Mouse (Mus musculus) CH12F3 (cell line): Measurements from ENCODE around the gene Pde11a.

Source experiments
- in situ Hi-C: fragments of 300-500 bp; cut with MboI; formaldehyde crosslinking; loops from 2 replicates; pipeline ENCODE4 v1.14.3; 2020; ENCODE audit warnings: low sequenced_read_pairs

Pde11a gene

DNA sequence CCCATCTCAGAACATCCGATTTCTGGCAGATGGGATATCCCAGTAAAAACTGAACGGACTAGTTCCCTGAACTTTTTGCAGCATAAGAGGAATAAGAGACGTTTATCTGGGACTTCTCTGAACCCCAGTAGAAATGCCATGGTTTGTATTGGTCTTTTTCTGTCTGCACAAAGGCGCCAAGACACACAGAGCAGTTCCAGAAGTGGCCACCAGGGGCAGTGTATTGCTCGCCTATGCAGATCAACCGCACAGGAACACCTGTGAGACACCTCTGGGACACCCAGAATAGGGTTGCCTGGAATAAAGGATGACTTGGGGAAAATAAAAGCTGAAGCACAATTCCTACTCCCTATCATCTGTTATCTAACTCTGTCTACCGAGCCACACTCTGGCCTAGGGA, 122.4 kb downstream of the Pde11a start:
- in situ Hi-C loops = no loop called here

DNA sequence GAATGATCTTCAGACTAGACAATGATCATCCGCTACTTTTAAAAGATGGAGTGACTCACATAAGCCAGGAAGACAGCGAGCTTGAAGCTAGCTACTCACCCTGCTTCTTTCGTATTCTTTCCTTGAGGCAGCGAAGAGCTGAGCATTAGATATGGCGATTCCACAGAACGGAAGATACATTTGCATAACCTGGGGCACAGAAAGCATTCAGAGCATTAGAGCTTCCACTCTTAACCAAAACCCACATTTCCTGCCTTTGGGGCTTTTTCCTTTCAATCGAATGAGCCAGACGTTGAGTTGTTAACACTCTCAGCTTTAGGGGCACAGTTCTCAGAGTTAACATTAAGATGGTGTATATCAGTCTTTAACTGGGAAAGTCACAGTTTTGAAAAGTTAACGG, 123.4 kb downstream of the Pde11a start:
- in situ Hi-C loops = no loop called here

GRCm38 (mm10) chr2:76185126-76185525, 153.4 kb downstream of the Pde11a start:
- in situ Hi-C loops = no loop called here

- in situ Hi-C loops = no loop called here
Measured at GRCm38 (mm10) chr2:76162822-76163221, 175.8 kb downstream of the Pde11a start.

DNA sequence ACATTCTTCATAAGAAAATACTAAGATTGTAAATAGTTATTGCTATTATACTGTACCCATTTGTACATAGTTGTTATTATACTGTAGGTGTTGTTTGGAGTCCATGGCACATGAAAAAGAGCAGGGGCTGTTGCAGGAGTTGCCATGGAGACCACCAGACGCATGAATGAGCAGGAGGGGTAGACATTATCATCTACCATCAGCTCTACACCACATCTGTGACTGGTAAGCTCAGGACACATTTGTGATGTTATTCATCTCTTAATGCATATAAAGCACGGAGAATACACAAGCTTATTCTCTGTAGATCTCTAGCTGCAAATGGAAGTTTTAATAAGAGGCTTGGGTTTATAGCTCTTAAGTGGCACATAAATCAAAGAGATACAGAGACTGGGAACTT, 179.6 kb downstream of the Pde11a start:
- in situ Hi-C loops = no loop called here

- in situ Hi-C loops = no loop called here
Measured at GRCm38 (mm10) chr2:76141136-76141535, 197.4 kb downstream of the Pde11a start.

DNA sequence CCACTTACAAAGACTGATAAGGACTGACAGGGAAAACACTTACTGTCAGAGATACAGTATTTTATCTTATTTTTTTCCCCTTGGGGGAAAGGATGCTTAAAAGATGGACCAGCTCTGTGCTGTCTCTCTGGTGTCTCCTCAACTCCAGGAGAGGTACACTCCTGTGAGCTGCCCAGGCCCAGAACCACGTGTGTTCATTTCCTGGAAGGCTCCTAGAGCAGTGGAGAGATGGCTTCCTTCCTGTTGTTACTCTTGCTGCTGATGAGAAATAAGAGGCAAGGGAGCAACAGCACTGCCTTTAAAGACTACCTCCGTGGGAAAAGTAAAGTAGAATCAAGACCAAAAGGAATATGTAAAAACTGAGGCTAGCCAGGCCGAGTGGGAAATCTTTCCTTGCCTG, 205.6 kb downstream of the Pde11a start:
- in situ Hi-C loops = no loop called here

DNA sequence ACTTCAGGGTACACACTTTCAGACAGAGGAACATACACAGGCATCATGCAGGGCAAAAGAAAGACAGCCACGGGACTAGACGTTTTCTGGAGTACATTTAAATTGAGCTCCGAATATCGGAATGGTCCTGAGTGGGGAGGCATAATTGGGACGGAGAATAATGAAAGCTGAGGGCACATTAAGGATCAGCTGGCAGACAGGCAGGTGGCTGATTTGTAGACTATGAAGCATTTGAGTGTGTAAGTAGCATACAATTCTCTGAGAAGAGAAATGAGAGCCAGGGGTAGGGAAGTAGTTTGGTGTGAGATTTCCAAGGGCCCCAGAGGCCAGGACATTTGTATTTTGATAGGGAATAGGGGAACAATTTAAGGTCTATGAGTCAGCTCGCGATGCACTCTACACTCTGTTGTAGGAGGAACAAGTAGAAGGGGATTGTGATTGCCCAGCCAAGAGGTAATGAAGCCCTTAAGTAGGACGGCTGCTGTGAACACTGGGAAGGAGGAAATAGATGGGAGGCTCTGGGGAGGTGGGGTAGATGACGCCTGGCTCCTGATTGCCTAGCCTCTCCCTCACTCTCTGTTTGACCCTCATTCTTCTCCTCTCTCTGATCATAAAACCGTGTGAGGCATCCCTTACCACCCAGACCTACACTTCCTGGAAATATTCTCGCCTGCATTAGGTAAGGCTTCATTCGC, 208.5 kb downstream of the Pde11a start:
- in situ Hi-C loops = no loop called here

- in situ Hi-C loops = no loop called here
Measured at GRCm38 (mm10) chr2:76129058-76129437, 209.5 kb downstream of the Pde11a start.

GRCm38 (mm10) chr2:76128105-76129057, 210.2 kb downstream of the Pde11a start:
- in situ Hi-C loops = no loop called here

DNA sequence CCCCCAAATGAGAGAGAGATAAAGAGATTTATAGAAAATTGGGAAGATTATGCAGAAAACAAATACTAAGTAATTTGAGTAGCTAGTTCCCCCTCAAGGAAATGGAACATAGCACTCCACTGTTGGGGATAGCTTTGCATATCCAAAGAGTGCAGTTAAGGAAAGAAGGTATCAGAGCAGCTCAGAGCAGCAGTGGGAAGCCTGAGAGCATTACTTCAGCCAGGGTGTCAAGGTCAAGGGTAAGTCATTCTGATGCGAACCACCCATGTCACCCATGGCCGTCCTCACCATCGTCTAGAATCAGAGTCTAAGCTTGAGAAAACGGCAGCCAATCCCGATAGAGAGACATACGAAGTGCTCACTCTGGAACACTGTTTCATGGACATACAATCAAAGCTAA, 211.9 kb downstream of the Pde11a start:
- in situ Hi-C loops = no loop called here

DNA sequence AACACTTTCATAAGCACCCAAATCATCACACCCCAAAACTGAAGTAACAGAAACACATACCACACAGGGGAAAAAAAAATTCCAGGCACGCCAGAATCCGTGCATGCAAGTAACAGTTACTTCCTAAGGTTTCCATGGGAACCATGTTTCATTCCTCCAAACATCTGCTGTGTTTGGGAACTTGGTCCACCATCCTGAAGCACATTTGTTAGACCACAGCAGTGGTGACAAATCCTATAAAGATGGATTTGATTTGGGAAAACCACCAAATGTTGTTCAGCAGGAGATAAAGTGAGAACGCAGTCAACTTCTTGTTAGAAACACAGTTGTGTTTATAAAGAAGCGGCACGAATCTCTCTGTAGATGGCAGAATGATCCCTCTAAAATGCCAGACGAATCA, 213.8 kb downstream of the Pde11a start:
- in situ Hi-C loops = no loop called here

DNA sequence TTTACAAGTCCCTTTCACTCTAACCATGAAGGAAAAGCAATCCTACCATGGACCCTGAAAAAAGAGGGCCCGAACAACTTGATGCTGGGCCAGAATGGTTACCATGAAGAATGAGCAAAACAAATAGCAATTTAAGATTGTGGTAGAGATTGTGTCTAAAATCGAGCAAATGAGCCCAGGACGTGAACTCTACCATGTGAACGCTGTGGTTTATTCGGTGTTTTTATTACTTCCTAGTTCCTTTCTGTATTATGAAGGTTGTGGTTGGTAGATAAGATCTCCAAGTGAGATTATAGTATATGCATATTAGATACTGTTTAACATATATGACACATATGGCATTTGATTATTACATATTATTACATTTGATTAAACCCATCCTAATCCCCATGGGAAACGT, 216.4 kb downstream of the Pde11a start:
- in situ Hi-C loops = no loop called here

DNA sequence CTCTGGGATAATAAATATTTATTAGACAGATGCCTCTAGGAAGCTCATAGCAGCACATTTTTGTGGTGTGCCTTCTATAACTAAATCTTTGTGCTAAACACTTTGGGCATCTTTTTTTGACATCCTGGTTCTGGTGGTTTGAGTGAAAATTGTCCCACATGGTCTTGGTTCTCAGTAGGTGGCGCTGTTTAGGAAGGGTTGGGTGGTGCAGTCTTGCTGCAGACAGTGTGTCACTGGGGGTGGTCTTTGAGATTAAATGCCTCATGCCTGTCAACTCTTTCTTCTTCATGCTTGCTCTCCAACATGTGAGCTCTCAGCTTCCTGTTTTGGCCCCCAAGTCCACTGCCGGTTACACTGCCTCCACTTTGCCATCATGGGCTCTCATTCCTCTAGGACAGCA, 218.7 kb downstream of the Pde11a start:
- in situ Hi-C loops = no loop called here

GRCm38 (mm10) chr2:76118491-76118890, 220.1 kb downstream of the Pde11a start:
- in situ Hi-C loops = no loop called here

DNA sequence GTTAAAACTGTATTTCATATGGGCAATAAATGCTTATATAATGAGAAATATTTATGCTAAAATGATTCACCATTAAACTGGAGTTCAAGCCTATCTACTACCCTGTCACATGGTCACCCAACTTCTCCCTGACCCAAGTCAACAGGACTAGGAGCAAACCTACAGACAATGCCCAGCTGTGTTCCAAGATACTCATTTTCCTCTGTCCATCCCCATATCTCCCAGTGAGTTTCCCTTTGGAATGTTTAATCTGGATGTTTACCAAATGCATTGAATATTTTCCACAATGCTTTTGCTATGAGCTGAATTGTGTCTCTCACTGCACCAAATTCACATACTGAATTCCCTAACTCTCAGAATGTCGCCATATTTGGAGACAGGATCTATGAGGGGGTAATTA, 221.4 kb downstream of the Pde11a start:
- in situ Hi-C loops = no loop called here

- in situ Hi-C loops = no loop called here
Measured at GRCm38 (mm10) chr2:76115696-76116095, 222.9 kb downstream of the Pde11a start.

DNA sequence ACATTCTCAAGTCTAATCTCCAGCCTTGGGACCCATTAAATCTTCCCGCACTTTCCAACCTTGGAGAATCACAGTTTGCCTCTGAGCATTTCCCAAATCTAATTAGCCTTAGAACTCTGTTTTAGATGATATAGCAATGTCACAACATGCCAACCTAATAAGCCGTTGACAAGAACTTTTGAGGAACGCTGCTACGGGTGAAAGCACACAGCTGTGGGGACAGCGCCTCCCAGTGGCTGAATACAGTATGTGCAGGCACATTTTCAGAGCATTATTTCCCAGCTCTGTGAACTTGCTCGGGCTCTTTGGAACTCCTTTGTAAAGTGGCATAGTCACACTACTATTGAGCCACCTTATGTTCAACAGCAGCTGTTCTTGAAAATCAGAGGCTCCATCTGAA, 223.8 kb downstream of the Pde11a start:
- in situ Hi-C loops = no loop called here

DNA sequence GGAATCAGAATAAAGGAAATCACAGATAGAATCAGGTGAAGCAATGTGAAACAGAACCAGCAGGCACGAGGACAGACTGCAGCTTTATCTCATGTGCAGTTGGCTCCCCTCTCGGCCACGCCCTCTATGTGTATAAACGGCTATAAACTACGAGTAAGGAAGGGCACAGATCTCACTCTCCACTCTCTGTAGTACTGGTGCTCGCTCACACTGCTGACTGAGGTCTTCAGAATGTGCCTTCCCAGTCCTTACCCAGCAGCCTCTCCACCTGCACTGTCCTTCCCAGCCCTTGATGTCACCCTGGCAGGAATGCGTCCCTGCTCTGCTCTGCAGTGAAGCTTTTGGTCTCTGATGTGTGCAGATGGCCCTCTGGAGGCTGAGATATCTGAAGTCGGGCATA, 228.9 kb downstream of the Pde11a start:
- in situ Hi-C loops = no loop called here

DNA sequence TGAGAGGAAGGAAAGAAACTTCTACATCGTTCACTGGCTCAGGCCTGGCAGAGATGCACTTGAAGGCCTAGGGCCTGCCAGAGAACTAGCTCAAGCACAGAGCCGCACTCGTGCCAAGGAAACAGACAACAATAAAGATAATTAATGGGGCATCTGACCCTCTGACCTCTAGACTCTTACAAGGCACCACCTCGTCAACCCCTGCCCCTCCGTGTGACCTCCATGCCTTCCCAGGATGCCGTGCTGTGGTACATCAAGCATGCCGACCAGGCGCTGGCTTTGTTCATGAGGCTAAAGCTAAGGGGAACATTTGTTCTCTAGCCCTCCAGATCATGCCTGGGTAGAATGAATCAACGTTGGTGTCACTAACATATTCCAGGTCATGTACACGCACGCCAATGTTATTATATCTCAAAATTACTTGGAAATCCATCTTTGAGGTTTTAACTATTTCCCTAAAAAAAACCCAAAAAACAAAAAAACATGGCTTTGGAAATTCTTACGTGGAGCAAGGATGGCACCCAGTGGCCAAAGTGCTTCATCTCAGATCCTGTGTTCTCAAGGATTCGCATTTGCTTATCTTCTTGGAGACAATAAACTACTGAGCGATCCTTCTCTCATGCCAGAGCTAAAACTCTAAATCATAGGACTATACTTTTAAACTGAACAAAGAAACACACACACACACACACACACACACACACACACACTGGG, 236.5 kb downstream of the Pde11a start:
- in situ Hi-C loops = no loop called here

- in situ Hi-C loops = no loop called here
Measured at GRCm38 (mm10) chr2:76100597-76100996, 238.0 kb downstream of the Pde11a start.
